Mouse (Mus musculus): Measurements from ENCODE around the gene Vezt. TPM values are rescaled to one million over a fixed set of nuclear protein-coding genes. Genes with fewer than 3 reads are reported as not detected.

Gene Vezt
- total RNA-seq, 2 experiments from 2014 or later = 21.5 to 22.1 TPM

DNA sequence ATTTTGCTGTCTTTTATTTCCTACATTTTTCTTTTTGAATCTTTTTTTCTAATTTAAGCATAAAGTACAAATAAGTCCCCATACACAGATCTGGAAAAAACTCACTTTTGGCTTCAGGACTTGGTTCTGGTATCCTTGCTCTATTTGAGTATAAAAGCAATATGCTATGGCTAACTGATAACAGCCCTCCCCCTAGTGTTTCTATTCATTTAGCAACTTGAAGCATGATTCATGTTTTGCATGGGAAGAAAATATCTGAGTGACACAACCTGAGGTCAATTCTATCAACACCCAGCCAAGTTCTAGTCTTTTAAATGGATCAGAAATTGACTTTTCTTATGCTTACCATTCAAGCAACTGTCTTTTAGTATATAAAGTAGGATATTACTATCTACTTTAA is 68.1 kb downstream of the Vezt start:
- DNase-seq (ENCODE audit: low spot score in 2 of 2) = no peak

GRCm38 (mm10) chr10:93954023-93954422 is 81.6 kb downstream of the Vezt start:
- DNase-seq (ENCODE audit: low spot score in 2 of 2) = no peak

- no peak for DNase-seq (ENCODE audit: low spot score in 2 of 2)
Measured at GRCm38 (mm10) chr10:93953504-93953903, 82.1 kb downstream of the Vezt start.

- no peak for DNase-seq (ENCODE audit: low spot score in 2 of 2)
Measured at GRCm38 (mm10) chr10:93950991-93951390, 84.6 kb downstream of the Vezt start.

DNA sequence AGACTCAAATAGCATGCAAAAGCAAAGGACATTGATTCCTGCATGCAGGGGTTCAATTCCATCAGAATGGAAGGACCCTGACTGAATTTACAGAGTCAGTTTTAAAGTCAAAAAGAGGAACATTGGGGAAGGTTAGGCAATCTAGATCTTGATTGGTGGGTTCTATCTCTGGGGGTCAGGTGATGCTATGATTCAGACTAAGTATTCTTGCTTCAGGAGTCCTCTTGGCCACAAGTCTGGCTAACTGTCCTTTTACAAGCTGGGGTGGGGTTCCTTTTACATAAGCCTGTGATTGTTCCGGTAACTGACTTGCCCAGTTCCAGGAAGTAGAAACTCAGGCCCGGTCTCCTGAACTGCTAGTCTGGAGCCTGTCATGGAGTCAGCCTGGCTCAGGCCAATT is 85.7 kb downstream of the Vezt start:
- DNase-seq (ENCODE audit: low spot score in 2 of 2) = no peak

- no peak for DNase-seq (ENCODE audit: low spot score in 2 of 2)
Measured at GRCm38 (mm10) chr10:93945843-93946499, 89.6 kb downstream of the Vezt start.

DNA sequence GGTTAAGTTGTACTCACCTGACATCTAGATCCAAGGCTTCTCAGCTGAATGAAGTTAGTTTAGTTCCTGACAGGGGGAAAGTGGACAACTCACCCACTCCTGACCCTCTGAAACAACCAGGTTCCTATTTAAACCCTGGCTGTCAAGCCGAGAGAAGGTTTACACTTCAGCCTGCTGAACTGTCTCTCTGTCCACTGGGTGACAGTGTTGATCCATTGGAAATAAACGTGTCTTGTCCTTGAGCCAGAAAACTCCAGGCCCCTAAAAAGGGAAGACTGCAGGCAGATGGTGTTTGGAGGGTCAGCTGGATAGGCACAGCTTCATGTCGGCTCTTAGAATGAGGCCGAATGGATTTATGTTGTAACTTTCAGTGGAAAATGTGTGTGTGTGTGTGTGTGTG is 90.3 kb downstream of the Vezt start:
- peak in 1 of 2 experiments; percentile 23 for DNase-seq (ENCODE audit: low spot score in 2 of 2)

DNA sequence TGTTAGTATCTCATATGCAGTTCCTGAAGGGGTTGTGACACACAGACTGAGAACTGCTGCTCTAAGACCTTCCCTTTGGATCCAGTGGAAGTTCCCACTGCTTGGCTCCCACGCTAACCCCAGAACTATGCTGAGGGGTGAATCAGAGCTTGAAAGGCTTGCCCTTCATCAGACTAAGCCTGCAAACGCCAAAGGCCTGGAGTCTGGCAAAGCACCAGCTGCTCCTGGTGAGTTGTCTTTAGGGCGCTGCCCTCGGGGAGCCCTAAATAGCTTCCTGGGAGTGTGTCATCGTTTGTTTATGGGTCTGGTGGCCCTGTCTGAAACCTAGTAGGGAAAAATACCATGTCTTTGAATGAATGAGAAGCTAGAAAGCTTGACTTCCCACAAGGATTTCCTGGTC is 91.4 kb downstream of the Vezt start:
- DNase-seq (ENCODE audit: low spot score in 2 of 2) = peak; percentile 54 to 59

GRCm38 (mm10) chr10:93940279-93940678 is 95.3 kb downstream of the Vezt start:
- DNase-seq (ENCODE audit: low spot score in 2 of 2) = no peak

DNA sequence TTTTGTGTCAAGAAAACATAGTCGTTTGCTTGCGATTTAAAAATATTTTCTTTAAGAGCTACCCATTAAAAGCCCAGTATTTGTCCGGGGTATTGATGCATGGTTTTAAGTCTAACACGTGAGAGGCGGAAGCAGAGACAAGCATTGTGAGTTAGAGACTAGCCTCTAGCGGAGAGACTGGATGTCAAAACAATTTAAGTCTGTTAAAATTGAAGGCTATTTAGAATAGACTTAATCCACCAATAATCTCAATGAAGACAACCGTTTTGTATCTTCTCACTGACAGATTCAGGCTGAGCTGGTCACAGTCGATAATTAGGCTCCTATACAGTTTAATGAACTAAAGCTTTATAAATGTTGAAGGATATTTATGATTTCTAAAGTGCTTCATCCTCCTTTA is 95.9 kb downstream of the Vezt start:
- no peak for DNase-seq (ENCODE audit: low spot score in 2 of 2)

GRCm38 (mm10) chr10:93938844-93939271 is 96.8 kb downstream of the Vezt start:
- DNase-seq (ENCODE audit: low spot score in 2 of 2) = no peak

GRCm38 (mm10) chr10:93933980-93934379 is 101.6 kb downstream of the Vezt start:
- DNase-seq (ENCODE audit: low spot score in 2 of 2) = peak; percentile 32 to 54

GRCm38 (mm10) chr10:93932861-93933260 is 102.8 kb downstream of the Vezt start:
- peak in 1 of 2 experiments; percentile 36 for DNase-seq (ENCODE audit: low spot score in 2 of 2)

- DNase-seq (ENCODE audit: low spot score in 2 of 2) = no peak
Measured at GRCm38 (mm10) chr10:93932020-93932419, 103.6 kb downstream of the Vezt start.

DNA sequence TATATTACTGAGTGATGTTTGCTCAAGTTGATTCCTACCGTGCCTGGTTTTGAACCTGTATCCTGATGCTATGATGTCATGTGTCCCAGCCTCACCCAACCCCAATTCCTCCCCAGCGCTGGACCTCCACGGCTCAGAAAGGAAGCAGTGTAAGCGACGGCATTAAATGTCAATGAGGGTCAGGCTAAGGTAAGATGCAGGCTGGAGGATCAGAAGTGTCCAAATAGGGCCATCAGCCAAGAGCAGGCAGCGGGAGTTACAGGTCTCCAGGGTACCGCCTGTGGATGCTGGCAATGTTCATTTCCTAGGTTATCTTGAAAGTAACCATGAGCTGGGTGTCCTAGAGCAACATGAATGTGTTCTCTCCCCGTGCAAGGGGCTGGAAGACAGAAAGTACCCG is 104.2 kb downstream of the Vezt start:
- DNase-seq (ENCODE audit: low spot score in 2 of 2) = no peak

DNA sequence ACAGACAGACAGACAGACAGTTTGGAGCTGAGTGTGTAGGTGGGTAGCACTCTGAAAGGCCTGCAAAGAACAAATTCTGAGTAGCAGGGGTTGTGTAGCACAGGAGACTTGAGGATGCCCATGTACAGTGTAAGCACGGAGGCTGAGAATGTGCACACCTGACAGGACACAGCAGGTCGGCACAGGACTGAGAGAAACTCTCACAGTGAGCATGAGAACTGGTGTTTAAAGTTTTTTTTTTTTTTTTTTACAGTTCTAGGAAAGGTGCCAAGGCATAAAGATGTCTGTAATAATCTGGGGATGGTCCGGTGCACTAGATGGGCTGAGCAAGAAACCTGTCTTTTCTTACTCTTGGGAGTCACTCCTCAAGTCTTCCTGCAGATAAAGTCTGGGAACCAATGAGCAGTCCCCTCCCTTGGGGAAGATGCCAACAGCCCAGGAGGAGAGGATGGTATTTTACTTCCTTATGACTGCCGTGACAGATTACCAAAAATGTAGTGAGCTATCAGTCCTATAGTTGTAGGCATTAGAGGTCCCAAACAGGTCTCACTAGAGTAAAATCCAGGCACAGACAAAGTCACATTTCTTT is 105.3 kb downstream of the Vezt start:
- no peak for DNase-seq (ENCODE audit: low spot score in 2 of 2)

- DNase-seq (ENCODE audit: low spot score in 2 of 2) = no peak
Measured at GRCm38 (mm10) chr10:93924666-93925065, 111.0 kb downstream of the Vezt start.

- DNase-seq (ENCODE audit: low spot score in 2 of 2) = no peak
Measured at GRCm38 (mm10) chr10:93921160-93921559, 114.5 kb downstream of the Vezt start.

- DNase-seq (ENCODE audit: low spot score in 2 of 2) = no peak
Measured at GRCm38 (mm10) chr10:93919227-93919626, 116.4 kb downstream of the Vezt start.

- peak in 1 of 2 experiments; percentile 34 for DNase-seq (ENCODE audit: low spot score in 2 of 2)
Measured at GRCm38 (mm10) chr10:93918701-93919100, 116.9 kb downstream of the Vezt start.

- DNase-seq (ENCODE audit: low spot score in 2 of 2) = no peak
Measured at GRCm38 (mm10) chr10:93918087-93918486, 117.5 kb downstream of the Vezt start.

DNA sequence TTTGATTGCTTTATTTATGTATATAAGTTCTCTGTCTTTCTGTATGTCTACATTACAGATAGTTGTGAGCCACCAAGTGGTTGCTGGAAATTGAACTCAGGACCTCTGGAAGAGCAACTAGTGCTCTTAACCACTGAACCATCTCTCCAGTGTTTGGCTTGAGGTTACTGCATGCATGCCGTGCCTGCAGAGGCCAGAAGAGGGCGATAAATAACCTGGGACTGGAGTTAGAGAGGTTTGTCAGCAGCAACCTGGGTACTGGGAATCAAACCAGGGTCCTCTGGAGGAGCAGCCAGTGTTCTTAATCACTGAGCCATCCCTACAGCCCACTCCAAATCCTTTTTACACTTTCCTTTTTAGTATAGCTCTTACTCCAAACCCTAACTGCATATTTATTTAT is 118.8 kb downstream of the Vezt start:
- DNase-seq (ENCODE audit: low spot score in 2 of 2) = no peak
